Mouse (Mus musculus): ENCODE measurements around the gene Samd7. TPM values are rescaled to one million over a fixed set of nuclear protein-coding genes. Genes with fewer than 3 reads are reported as not detected.

Gene Samd7
- not detected in 2 replicates for polyA plus RNA-seq (2012; rRNA removed; ENCODE audit: low replicate concordance)

DNA sequence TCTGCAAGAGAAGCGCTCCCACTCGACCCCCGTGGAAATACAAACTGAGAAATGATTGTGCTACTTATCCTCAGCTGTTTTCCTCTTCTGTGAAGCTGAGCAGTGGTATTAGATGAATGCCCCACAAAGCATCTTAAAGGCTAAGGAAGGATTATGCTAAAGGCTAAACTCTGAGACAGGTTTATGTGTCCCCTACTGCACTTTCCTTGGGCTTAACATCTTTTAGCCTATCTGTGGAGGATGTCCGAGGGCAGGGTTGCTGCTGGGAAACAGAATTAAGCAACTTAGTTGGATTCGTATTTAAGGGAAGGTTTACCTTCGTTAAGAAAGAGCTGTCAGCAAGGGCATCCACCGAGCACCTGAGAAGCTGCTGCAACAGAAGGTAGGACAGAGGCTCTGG is at the start of gene Samd7:
TSS of gene Samd7 (plus strand) at position 288 of the 400 bp plus-strand sequence.

GRCm38 (mm10) chr3:30699711-30700505 is 46.2 kb upstream of the Samd7 start, which contains the start of gene Lrrc31:
Lrrc31 (minus strand) TSS chr3:30699843.

DNA sequence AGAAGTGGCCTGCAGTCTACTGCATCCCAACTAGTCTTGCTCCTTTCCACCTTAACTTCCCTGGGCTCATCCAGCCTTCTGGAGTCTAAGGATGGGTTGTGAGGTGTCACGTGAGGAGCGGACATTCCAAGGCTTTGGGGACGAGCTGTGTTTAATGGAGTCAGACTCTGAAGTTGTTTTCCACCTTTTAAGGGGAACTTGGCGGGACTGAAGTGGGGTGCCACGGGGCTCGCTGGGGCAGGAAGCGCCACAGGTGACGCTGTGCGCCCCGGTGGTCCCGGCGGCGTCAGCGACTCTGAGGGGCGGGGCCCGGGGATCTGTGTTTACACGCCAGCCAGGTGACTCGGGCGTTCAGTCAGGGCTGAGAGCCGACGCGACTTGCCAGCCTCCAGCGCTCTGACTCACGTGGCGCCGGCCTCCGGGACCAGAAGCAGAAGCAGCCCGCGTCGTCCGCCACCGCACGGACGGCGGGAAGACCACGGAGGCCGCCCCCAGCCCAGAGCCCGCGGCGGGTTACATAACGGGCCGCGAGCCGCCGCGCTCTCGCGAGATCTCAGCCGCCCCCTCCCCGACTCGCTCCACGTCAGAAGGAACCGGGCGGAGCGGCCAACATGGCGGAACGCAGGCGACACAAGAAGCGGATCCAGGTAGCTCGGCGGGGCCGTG is 46.8 kb downstream of the Samd7 start, which contains the start of gene Sec62:
TSS of gene Sec62 (plus strand) at position 139 of the 666 bp plus-strand sequence.

Other genes with a start within 250 kb of the Samd7 start
- 0.41 and 2.6 TPM in 2 replicates for gene Mecom, start 198.3 kb upstream of the Samd7 start, polyA plus RNA-seq (2012; rRNA removed; ENCODE audit: low replicate concordance)
- gene Actrt3, start 146.4 kb upstream of the Samd7 start, polyA plus RNA-seq (2012; rRNA removed; ENCODE audit: low replicate concordance) = not detected in 2 replicates
- gene Mynn, start 144.2 kb upstream of the Samd7 start, polyA plus RNA-seq (2012; rRNA removed; ENCODE audit: low replicate concordance) = 2.3 TPM in 2 replicates
- not detected in 2 replicates for gene Lrriq4, start 101.8 kb upstream of the Samd7 start, polyA plus RNA-seq (2012; rRNA removed; ENCODE audit: low replicate concordance)
- gene Lrrc34, start 98.4 kb upstream of the Samd7 start, polyA plus RNA-seq (2012; rRNA removed; ENCODE audit: low replicate concordance) = not detected in 2 replicates
- 1.3 and 4.3 TPM in 2 replicates for gene Lrrc31, start 46.5 kb upstream of the Samd7 start, polyA plus RNA-seq (2012; rRNA removed; ENCODE audit: low replicate concordance)
- gene Sec62, start 46.6 kb downstream of the Samd7 start, polyA plus RNA-seq (2012; rRNA removed; ENCODE audit: low replicate concordance) = 2.6 and 3.5 TPM in 2 replicates
- 15.5 and 39.5 TPM in 2 replicates for gene Gpr160, start 109.7 kb downstream of the Samd7 start, polyA plus RNA-seq (2012; rRNA removed; ENCODE audit: low replicate concordance)
- gene Phc3, start 223.1 kb downstream of the Samd7 start, polyA plus RNA-seq (2012; rRNA removed; ENCODE audit: low replicate concordance) = 8.0 and 14.0 TPM in 2 replicates
- 3.4 and 5.8 TPM in 2 replicates for gene Prkci, start 249.5 kb downstream of the Samd7 start, polyA plus RNA-seq (2012; rRNA removed; ENCODE audit: low replicate concordance)